Mouse (Mus musculus): ENCODE measurements at regions not wholly inside any gene's neighbourhood (a gene's known extent, or its start where the extent isn't known, plus 50 kb on each side); places are given as distances from the start of the nearest gene placed in this dataset.

- TF ChIP-seq POLR2A (IDR thresholded peaks at IDR 0.05; ENCODE audit: extremely low read depth, insufficient read depth, low read length) = no peak
- no peak for TF ChIP-seq CTCF (IDR thresholded peaks at IDR 0.05; ENCODE audit: extremely low read depth, insufficient read depth, low read length)
These were observed 181.4 kb downstream of the Zfp36l1 start for GRCm38 (mm10) chr12:79931455-79931854.
